Mouse (Mus musculus): Measurements from ENCODE around the gene Anp32b. TPM values are rescaled to one million over a fixed set of nuclear protein-coding genes. Genes with fewer than 3 reads are reported as not detected.
A peak's percentile ranks its signal among the peaks of the same experiment; 100 is the strongest.

Gene Anp32b
- total and polyA plus RNA-seq, 3 experiments: 41.1 to 547 TPM; not detected in 1

- TF ChIP-seq NRF1 (IDR thresholded peaks at IDR 0.05; ENCODE audit: insufficient read depth, low read depth, low read length, poor library complexity, severe bottlenecking) (no peak), ELF1 (IDR thresholded peaks at IDR 0.05; ENCODE audit: low read depth, low read length) (no peak)
Observed at GRCm38 (mm10) chr4:46410677-46411076, 40.0 kb upstream of the Anp32b start (continued).

- Histone ChIP-seq H3K4me3 (ENCODE audit: control insufficient read depth in 1 of 2, insufficient read depth in 1 of 2, low read depth in 2 of 2, low read length in 2 of 2) (peak overlapping the region; percentile 50 to 62), H3K27ac (ENCODE audit: control insufficient read depth, low read depth, low read length) (peak overlapping the region; percentile 91), H3K36me3 (ENCODE audit: control insufficient read depth in 1 of 2, insufficient read depth in 2 of 2, low read length in 2 of 2) (peaks cover 0 to 29% of the 10 kb centered on the region in 2 experiments; a peak in 2 of 4 replicates), H3K4me1 (ENCODE audit: control insufficient read depth in 1 of 2, insufficient read depth in 2 of 2, low read length in 2 of 2) (peaks cover 20 to 37% of the 10 kb centered on the region in 2 experiments), H3K27me3 (ENCODE audit: control insufficient read depth in 1 of 2, insufficient read depth in 2 of 2, low read length in 2 of 2) (no peaks in the 10 kb centered on the region), H3K79me2 (ENCODE audit: control insufficient read depth, insufficient read depth, low read length, poor library complexity) (no peaks in the 10 kb centered on the region; the same call in 1 of the 2 replicates), H3K9ac (ENCODE audit: control insufficient read depth, low read depth, low read length, poor library complexity, severe bottlenecking) (peak overlapping the region; percentile 56), H3K9me3 (replicated peaks; ENCODE audit: insufficient read depth, low read length) (no peaks in the 10 kb centered on the region)
- peak; percentile 92 for DNase-seq (ENCODE audit: low read depth, low spot score)
- TF ChIP-seq ZMIZ1 (IDR thresholded peaks at IDR 0.05; ENCODE audit: low read depth, low read length) (no peak), RAD21 (IDR thresholded peaks at IDR 0.05; ENCODE audit: low read depth, low read length) (no peak), TCF12 (IDR thresholded peaks at IDR 0.05; ENCODE audit: low read depth, low read length) (peak; percentile 28; the same call in 1 of the 2 replicates), GABPA (IDR thresholded peaks at IDR 0.05; ENCODE audit: low read depth, low read length) (no peak), MAFK (IDR thresholded peaks at IDR 0.05; ENCODE audit: borderline replicate concordance, low read depth, low read length) (no peak), MEF2A (IDR thresholded peaks at IDR 0.05; ENCODE audit: extremely low read depth, insufficient replicate concordance, low read depth, low read length, poor library complexity, severe bottlenecking) (no peak), TBP (IDR thresholded peaks at IDR 0.05; ENCODE audit: low read depth, low read length) (peak; percentile 88), BHLHE40 (IDR thresholded peaks at IDR 0.05; ENCODE audit: borderline replicate concordance, low read depth, low read length) (no peak), KAT2A (conservative IDR thresholded peaks at IDR 0.05; ENCODE audit: low read depth, low read length) (no peak), POLR2AphosphoS5 (IDR thresholded peaks at IDR 0.05; ENCODE audit: borderline replicate concordance, low read depth, low read length) (no peak), MAZ (IDR thresholded peaks at IDR 0.05; ENCODE audit: low read depth, low read length) (no peak), ETS1 (IDR thresholded peaks at IDR 0.05; ENCODE audit: low read depth, low read length) (0 out of 2 replicates have a peak, but pooled peaks have one; percentile 29), HCFC1 (IDR thresholded peaks at IDR 0.05; ENCODE audit: low read depth, low read length) (no peak), ZKSCAN1 (IDR thresholded peaks at IDR 0.05; ENCODE audit: low read depth, low read length) (no peak), ELF1 (IDR thresholded peaks at IDR 0.05; ENCODE audit: low read depth, low read length) (peak; percentile 20; the same call in 1 of the 2 replicates), MAX (IDR thresholded peaks at IDR 0.05; ENCODE audit: low read length) (0 out of 2 replicates have a peak, but pooled peaks have one; percentile 25), SMC3 (IDR thresholded peaks at IDR 0.05; ENCODE audit: low read depth, low read length) (no peak), GATA1 (IDR thresholded peaks at IDR 0.05; ENCODE audit: low read depth, low read length) (no peak), CHD1 (IDR thresholded peaks at IDR 0.05; ENCODE audit: low read depth, low read length) (no peak), SIN3A (IDR thresholded peaks at IDR 0.05; ENCODE audit: low read length) (no peak), CTCF (IDR thresholded peaks at IDR 0.05 in 2 of 3, conservative IDR thresholded peaks at IDR 0.05 in 1 of 3; ENCODE audit: control insufficient read depth in 1 of 3, insufficient read depth in 1 of 3, low read depth in 2 of 3, low read length in 3 of 3, poor library complexity in 1 of 3, severe bottlenecking in 1 of 3) (no peak), MYB (IDR thresholded peaks at IDR 0.05; ENCODE audit: low read depth, low read length) (no peak), MYC (IDR thresholded peaks at IDR 0.05; ENCODE audit: low read depth, low read length) (0 out of 2 replicates have a peak, but pooled peaks have one; percentile 20), EP300 (IDR thresholded peaks at IDR 0.05; ENCODE audit: low read depth in 1 of 2, low read length in 2 of 2) (peak; percentile 55 to 56; a peak in 3 of 4 replicates), NELFE (IDR thresholded peaks at IDR 0.05; ENCODE audit: low read depth, low read length) (peak; percentile 64), JUND (IDR thresholded peaks at IDR 0.05; ENCODE audit: low read depth, low read length) (no peak), E2F4 (IDR thresholded peaks at IDR 0.05; ENCODE audit: borderline replicate concordance, low read depth, low read length) (no peak), TAL1 (IDR thresholded peaks at IDR 0.05; ENCODE audit: low read length) (no peak), ZNF384 (IDR thresholded peaks at IDR 0.05; ENCODE audit: low read depth, low read length) (no peak), UBTF (IDR thresholded peaks at IDR 0.05; ENCODE audit: borderline replicate concordance, insufficient read depth, low read depth, low read length) (no peak), CHD2 (IDR thresholded peaks at IDR 0.05; ENCODE audit: low read length) (no peak), USF1 (IDR thresholded peaks at IDR 0.05; ENCODE audit: low read depth, low read length) (no peak), MXI1 (IDR thresholded peaks at IDR 0.05; ENCODE audit: low read depth, low read length) (no peak; the same call in none of the 2 replicates), POLR2AphosphoS2 (IDR thresholded peaks at IDR 0.05; ENCODE audit: low read length) (no peak), ZC3H11A (IDR thresholded peaks at IDR 0.05; ENCODE audit: low read depth, low read length) (no peak)
Observed at GRCm38 (mm10) chr4:46411489-46411888, 39.2 kb upstream of the Anp32b start.
